In the genomic region with DNA sequence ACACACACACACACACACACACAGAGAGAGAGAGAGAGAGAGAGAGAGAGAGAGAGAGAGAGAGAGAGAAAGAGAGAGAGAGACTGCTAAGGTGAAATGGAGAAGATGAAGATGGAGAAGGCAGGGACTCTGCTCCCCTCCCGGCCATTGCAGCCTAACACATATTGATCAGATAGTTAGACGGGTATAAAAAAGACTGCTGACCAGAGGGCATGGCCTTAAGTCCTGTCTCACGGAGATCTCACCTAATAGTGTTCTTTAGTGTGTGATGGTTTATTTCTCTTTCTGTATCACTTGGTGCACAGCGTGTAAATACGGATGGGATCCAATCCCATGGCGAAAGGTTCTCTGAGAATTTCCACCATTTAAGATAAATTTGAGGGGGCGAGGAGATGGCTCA, we compare ENCODE assay signal across 8 mouse cellular contexts. TPM values are rescaled to one million over a fixed set of nuclear protein-coding genes. Genes with fewer than 3 reads are reported as not detected.
DNase-seq lines count a peak whose midpoint lies in the region; ATAC-seq and TF ChIP-seq lines count a peak whose summit lies in the region.

A gene (minus strand): TSS at position 101 of the 400 bp plus-strand sequence.

- H3K36me3 ChIP-seq in CH12.LX (replicated peaks in 1 of 2; ENCODE audit: control insufficient read depth in 1 of 2, insufficient read depth in 1 of 2, low read length in 1 of 2) (no peaks in the 10 kb centered on the region), ES-Bruce4 (ENCODE audit: control insufficient read depth, insufficient read depth, low read length, poor library complexity, severe bottlenecking) (no peaks in the 10 kb centered on the region)
- no peaks in the 10 kb centered on the region for H3K36me3 ChIP-seq in heart, postnatal 0 days (replicated peaks; ENCODE audit: control insufficient read depth, insufficient read depth, low read length)
- H3K36me3 ChIP-seq in limb, embryonic 11.5 days (ENCODE audit: control insufficient read depth, insufficient read depth, low read length), result no peaks in the 10 kb centered on the region
- H3K36me3 ChIP-seq in stomach, embryonic 16.5 days (ENCODE audit: control insufficient read depth, insufficient read depth, low read length), result no peaks in the 10 kb centered on the region

- H3K4me1 ChIP-seq in CH12.LX (ENCODE audit: control insufficient read depth in 1 of 2, insufficient read depth in 2 of 2) (peaks cover 13 to 18% of the 10 kb centered on the region in 2 experiments), ES-Bruce4 (ENCODE audit: control insufficient read depth, insufficient read depth, low read length) (peaks cover 1% of the 10 kb centered on the region)
- peaks cover 10% of the 10 kb centered on the region for H3K4me1 ChIP-seq in heart, postnatal 0 days (ENCODE audit: control insufficient read depth, insufficient read depth)
- H3K4me1 ChIP-seq in limb, embryonic 11.5 days (ENCODE audit: control insufficient read depth, insufficient read depth, low read length), result peaks cover 13% of the 10 kb centered on the region; the same call in 1 of the 2 replicates
- peaks cover 10% of the 10 kb centered on the region for H3K4me1 ChIP-seq in stomach, embryonic 16.5 days (ENCODE audit: control insufficient read depth, insufficient read depth, low read length)

- H3K4me3 ChIP-seq in CH12.LX (replicated peaks in 1 of 3; ENCODE audit: low read depth in 2 of 3, low read length in 2 of 3, poor library complexity in 1 of 3) (peak within 1 kb of the TSS in 2 of 3 experiments; percentile 41 to 43), ES-Bruce4 (ENCODE audit: low read depth, low read length) (peak within 1 kb of the TSS; percentile 72)
- peak within 1 kb of the TSS; percentile 70 for H3K4me3 ChIP-seq in heart, postnatal 0 days (ENCODE audit: low read depth, low read length)
- peak within 1 kb of the TSS; percentile 55 for H3K4me3 ChIP-seq in limb, embryonic 11.5 days (ENCODE audit: low read depth, low read length)
- H3K4me3 ChIP-seq in stomach, embryonic 16.5 days (replicated peaks; ENCODE audit: low read length), result peak within 1 kb of the TSS; percentile 63

- TF ChIP-seq POLR2A in CH12.LX (IDR thresholded peaks at IDR 0.05; ENCODE audit: low read depth, low read length) (no peak), ES-Bruce4 (IDR thresholded peaks at IDR 0.05; ENCODE audit: insufficient read depth, low read length) (no peak)

- DNase-seq in CH12.LX (ENCODE audit: extremely low read depth), result no peak
- DNase-seq in heart, postnatal 0 days (ENCODE audit: low spot score), result no peak
- DNase-seq in limb, embryonic 11.5 days (ENCODE audit: low spot score), result no peak
- no peak for DNase-seq in right cerebral cortex, postnatal 25 days
- no peak for DNase-seq in adrenal gland, postnatal 4 days (ENCODE audit: low spot score in 2 of 2)
- no peak for DNase-seq in right cerebral cortex, adult 2 months (ENCODE audit: low spot score in 2 of 2)

- TF ChIP-seq RAD21 in CH12.LX (IDR thresholded peaks at IDR 0.05; ENCODE audit: low read depth, low read length), result no peak

- ATAC-seq in heart, postnatal 0 days (ENCODE audit: insufficient read depth, low read depth), result no peak
- no peak for ATAC-seq in limb, embryonic 11.5 days (ENCODE audit: insufficient number of reproducible peaks, low FRiP score, low TSS enrichment, low read depth)
- no peak for ATAC-seq in stomach, embryonic 16.5 days (ENCODE audit: insufficient read depth, low FRiP score)

- H3K27me3 ChIP-seq in CH12.LX (replicated peaks) (peaks cover 44% of the 10 kb centered on the region), ES-Bruce4 (ENCODE audit: control insufficient read depth, insufficient read depth, low read length, poor library complexity, severe bottlenecking) (no peaks in the 10 kb centered on the region)
- H3K27me3 ChIP-seq in heart, postnatal 0 days (ENCODE audit: control insufficient read depth, insufficient read depth, low read length), result peaks cover 8% of the 10 kb centered on the region; the same call in 1 of the 2 replicates
- H3K27me3 ChIP-seq in limb, embryonic 11.5 days (ENCODE audit: control insufficient read depth, insufficient read depth, low read length), result peaks cover 15% of the 10 kb centered on the region
- H3K27me3 ChIP-seq in stomach, embryonic 16.5 days (ENCODE audit: control insufficient read depth, insufficient read depth, low read length), result no peaks in the 10 kb centered on the region

- no peaks in the 10 kb centered on the region for H3K79me2 ChIP-seq in CH12.LX (replicated peaks; ENCODE audit: control insufficient read depth, extremely low read depth, insufficient read depth, poor library complexity, severe bottlenecking)

- in situ Hi-C loops in CH12.LX (cut with MboI; ENCODE audit: low pct_ligation_motif_present, low pct_unique_long_range_greater_than_20kb, low sequenced_read_pairs), result no loop called here

- dilution Hi-C loops in CH12.LX (cut with MboI; ENCODE audit: extremely low pct_ligation_motif_present, extremely low pct_unique_long_range_greater_than_20kb, low sequenced_read_pairs), result no loop called here

- TF ChIP-seq CTCF in CH12.LX (conservative IDR thresholded peaks at IDR 0.05 in 1 of 2, IDR thresholded peaks at IDR 0.05 in 1 of 2; ENCODE audit: low read depth in 2 of 2, low read length in 2 of 2), result no peak
- TF ChIP-seq CTCF in ES-Bruce4 (IDR thresholded peaks at IDR 0.05; ENCODE audit: low read depth, low read length), result no peak
- TF ChIP-seq CTCF in heart, postnatal 0 days (IDR thresholded peaks at IDR 0.05; ENCODE audit: low read depth), result no peak

- TF ChIP-seq EP300 in CH12.LX (IDR thresholded peaks at IDR 0.05; ENCODE audit: low read length) (no peak), ES-Bruce4 (IDR thresholded peaks at IDR 0.05; ENCODE audit: insufficient read depth, low read depth, low read length) (no peak)
- TF ChIP-seq EP300 in heart, postnatal 0 days (IDR thresholded peaks at IDR 0.05; ENCODE audit: low read depth), result no peak

- H3K27ac ChIP-seq in CH12.LX (ENCODE audit: insufficient read depth, low read depth) (no peak within 1 kb of the TSS), ES-Bruce4 (ENCODE audit: insufficient read depth, low read length) (no peak within 1 kb of the TSS)
- no peak within 1 kb of the TSS for H3K27ac ChIP-seq in heart, postnatal 0 days (ENCODE audit: low read depth)
- no peak within 1 kb of the TSS for H3K27ac ChIP-seq in limb, embryonic 11.5 days (replicated peaks; ENCODE audit: low read depth, low read length)
- H3K27ac ChIP-seq in stomach, embryonic 16.5 days (ENCODE audit: low read length), result no peak within 1 kb of the TSS

- peak within 1 kb of the TSS; percentile 61 for H3K4me2 ChIP-seq in CH12.LX (ENCODE audit: insufficient read depth, low read depth, poor library complexity, severe bottlenecking)
- H3K4me2 ChIP-seq in heart, postnatal 0 days (ENCODE audit: low read depth, low read length), result peak within 1 kb of the TSS; percentile 94
- H3K4me2 ChIP-seq in limb, embryonic 11.5 days (ENCODE audit: low read depth, severe bottlenecking), result peak within 1 kb of the TSS; percentile 97
- H3K4me2 ChIP-seq in stomach, embryonic 16.5 days (ENCODE audit: low read depth, low read length), result peak within 1 kb of the TSS; percentile 85

- no peaks in the 10 kb centered on the region for H3K9me3 ChIP-seq in CH12.LX (replicated peaks; ENCODE audit: low read length)
- no peaks in the 10 kb centered on the region for H3K9me3 ChIP-seq in ES-Bruce4 (replicated peaks; ENCODE audit: control insufficient read depth, insufficient read depth, low read length, poor library complexity, severe bottlenecking)
- no peaks in the 10 kb centered on the region for H3K9me3 ChIP-seq in heart, postnatal 0 days (replicated peaks; ENCODE audit: control insufficient read depth, low read length)
- H3K9me3 ChIP-seq in limb, embryonic 11.5 days (ENCODE audit: control insufficient read depth, low read length), result no peaks in the 10 kb centered on the region
- no peaks in the 10 kb centered on the region for H3K9me3 ChIP-seq in stomach, embryonic 16.5 days (replicated peaks; ENCODE audit: control insufficient read depth, low read length)

- H3K9ac ChIP-seq in CH12.LX (ENCODE audit: insufficient read depth, low read depth) (no peak within 1 kb of the TSS), ES-Bruce4 (ENCODE audit: low read depth, poor library complexity, severe bottlenecking) (0 out of 2 replicates have a peak within 1 kb of the TSS, but pooled peaks have one; percentile 22)
- H3K9ac ChIP-seq in heart, postnatal 0 days (replicated peaks; ENCODE audit: low read depth, low read length), result peak within 1 kb of the TSS; percentile 48; the same call in 1 of the 2 replicates
- H3K9ac ChIP-seq in limb, embryonic 11.5 days (ENCODE audit: low read length), result peak within 1 kb of the TSS; percentile 52
- peak within 1 kb of the TSS; percentile 73 for H3K9ac ChIP-seq in stomach, embryonic 16.5 days (ENCODE audit: low read length)

- 66% methylated on average over 7 of the region's 7 CpGs for WGBS in heart, postnatal 0 days
- 74% methylated on average over 7 of the region's 7 CpGs for WGBS in limb, embryonic 11.5 days
- 54% methylated on average over 7 of the region's 7 CpGs for WGBS in stomach, embryonic 16.5 days

TF ChIP-seq in CH12.LX, 34 proteins besides CTCF, POLR2A, EP300 and RAD21:
- TF ChIP-seq NELFE (IDR thresholded peaks at IDR 0.05; ENCODE audit: low read depth, low read length), result no peak
- TF ChIP-seq MAZ (IDR thresholded peaks at IDR 0.05; ENCODE audit: low read depth, low read length), result no peak
- no peak for TF ChIP-seq MAFK (IDR thresholded peaks at IDR 0.05; ENCODE audit: insufficient replicate concordance, low read length)
- no peak for TF ChIP-seq UBTF (IDR thresholded peaks at IDR 0.05; ENCODE audit: low read depth, low read length)
- TF ChIP-seq JUN (IDR thresholded peaks at IDR 0.05; ENCODE audit: insufficient read depth, low read depth, low read length), result no peak

RNA-seq across cellular contexts. Expression of the gene that starts here (rescaled TPM):
- total RNA-seq in CH12.LX (2012; rRNA removed) (0.04 and 0.13 TPM in 2 replicates), CH12.LX (2014; rRNA removed) (0.09 TPM in 1 of 2 replicates, not detected in the other)
- polyA plus RNA-seq in CH12.LX (2012; ENCODE audit: insufficient read length, low read depth) (not detected in 2 replicates), ES-Bruce4 (2011; ENCODE audit: insufficient read depth, insufficient read length, low read depth, missing spikeins) (7.8 and 8.3 TPM in 2 replicates)
- 24.8 and 28.2 TPM in 2 replicates for total RNA-seq in heart, postnatal 0 days (2014; rRNA removed; ENCODE audit: low replicate concordance)
- 19.8 and 22.3 TPM in 2 replicates for polyA plus RNA-seq in heart, postnatal 0 days (2015; fragmentation: Nextera tagmentation; extraction: Ambion mirVana)
- polyA plus RNA-seq in limb, embryonic 11.5 days (2014; fragmentation: Nextera tagmentation; extraction: Ambion mirVana), result 1.7 and 2.3 TPM in 2 replicates
- 10.3 and 11.1 TPM in 2 replicates for polyA plus RNA-seq in stomach, embryonic 16.5 days (2015; fragmentation: Nextera tagmentation; extraction: Ambion mirVana)
- 10 to 100 TPM in 1 of 2 experiments, 1 to 10 TPM in 1; 8.3 to 12.6 TPM for total RNA-seq in adrenal gland, postnatal 4 days (2021)

Comparison
In these comparisons a context has a peak if more than half of its experiments do, and no peak if none do; other contexts are left out.
1. RNA of the gene that starts here (total RNA-seq): 24.8 to 28.2 TPM in heart, postnatal 0 days and 8.3 to 12.6 TPM in adrenal gland, postnatal 4 days; 0.04 to 0.13 TPM in CH12.LX; every median in the first group is over 4 times any median in the second.
2. Peak in every context shown above with its lines, with median percentiles within 50 percentile points of each other: H3K4me2 ChIP-seq and H3K4me3 ChIP-seq.